Mouse (Mus musculus): ENCODE measurements around the gene Fance. TPM values are rescaled to one million over a fixed set of nuclear protein-coding genes. Genes with fewer than 3 reads are reported as not detected.
A peak's percentile ranks its signal among the peaks of the same experiment; 100 is the strongest.

Fance gene
- polyA plus RNA-seq, 1 experiment = 21.7 TPM

- Histone ChIP-seq H3K4me3 (replicated peaks; ENCODE audit: extremely low read depth, low read depth, low read length) (no peak overlapping the region), H3K4me1 (ENCODE audit: control insufficient read depth, insufficient read depth, low read length) (peaks cover 10% of the 10 kb centered on the region)
These were observed 34.1 kb upstream of the Fance start for GRCm38 (mm10) chr17:28279236-28279635.

GRCm38 (mm10) chr17:28279780-28280422 lies 33.4 kb upstream of the Fance start:
- Histone ChIP-seq H3K4me1 (ENCODE audit: control insufficient read depth, insufficient read depth, low read length) (peaks cover 10% of the 10 kb centered on the region), H3K4me3 (replicated peaks; ENCODE audit: extremely low read depth, low read depth, low read length) (no peak overlapping the region)
- TF ChIP-seq POLR2A (IDR thresholded peaks at IDR 0.05; ENCODE audit: borderline replicate concordance, extremely low read depth, low read depth, low read length) (no peak), CTCF (IDR thresholded peaks at IDR 0.05; ENCODE audit: insufficient read depth, low read length) (no peak)
- peak; percentile 65 for DNase-seq
- 61% methylated on average over 15 of the region's 15 CpGs for WGBS

More at GRCm38 (mm10) chr17:28279236-28279635, 34.1 kb upstream of the Fance start:
- DNase-seq = no peak
- TF ChIP-seq CTCF (IDR thresholded peaks at IDR 0.05; ENCODE audit: insufficient read depth, low read length) (no peak), POLR2A (IDR thresholded peaks at IDR 0.05; ENCODE audit: borderline replicate concordance, extremely low read depth, low read depth, low read length) (no peak)
- 52% methylated on average over 4 of the region's 4 CpGs for WGBS

GRCm38 (mm10) chr17:28280423-28280800 lies 32.9 kb upstream of the Fance start:
- no peak for DNase-seq
- H3K4me3 ChIP-seq (replicated peaks; ENCODE audit: extremely low read depth, low read depth, low read length) = no peak overlapping the region
- H3K4me1 ChIP-seq (ENCODE audit: control insufficient read depth, insufficient read depth, low read length) = peaks cover 10% of the 10 kb centered on the region
- TF ChIP-seq CTCF (IDR thresholded peaks at IDR 0.05; ENCODE audit: insufficient read depth, low read length) (no peak), POLR2A (IDR thresholded peaks at IDR 0.05; ENCODE audit: borderline replicate concordance, extremely low read depth, low read depth, low read length) (no peak)
- WGBS = 72% methylated on average over 7 of the region's 7 CpGs

GRCm38 (mm10) chr17:28280831-28281377 lies 32.4 kb upstream of the Fance start:
- TF ChIP-seq POLR2A (IDR thresholded peaks at IDR 0.05; ENCODE audit: borderline replicate concordance, extremely low read depth, low read depth, low read length) (no peak), CTCF (IDR thresholded peaks at IDR 0.05; ENCODE audit: insufficient read depth, low read length) (no peak)
- Histone ChIP-seq H3K4me3 (replicated peaks; ENCODE audit: extremely low read depth, low read depth, low read length) (no peak overlapping the region), H3K4me1 (ENCODE audit: control insufficient read depth, insufficient read depth, low read length) (peaks cover 10% of the 10 kb centered on the region)
- WGBS = 42% methylated on average over 5 of the region's 5 CpGs
- no peak for DNase-seq

GRCm38 (mm10) chr17:28281866-28282441 lies 31.4 kb upstream of the Fance start:
- DNase-seq = no peak

GRCm38 (mm10) chr17:28283199-28283598 lies 30.1 kb upstream of the Fance start:
- Histone ChIP-seq H3K4me1 (ENCODE audit: control insufficient read depth, insufficient read depth, low read length) (peaks cover 6% of the 10 kb centered on the region), H3K4me3 (replicated peaks; ENCODE audit: extremely low read depth, low read depth, low read length) (no peak overlapping the region)
- DNase-seq = no peak
- TF ChIP-seq POLR2A (IDR thresholded peaks at IDR 0.05; ENCODE audit: borderline replicate concordance, extremely low read depth, low read depth, low read length) (no peak), CTCF (IDR thresholded peaks at IDR 0.05; ENCODE audit: insufficient read depth, low read length) (no peak)
- WGBS = 76% methylated on average over 10 of the region's 10 CpGs

More at GRCm38 (mm10) chr17:28281866-28282441, 31.4 kb upstream of the Fance start:
- Histone ChIP-seq H3K4me1 (ENCODE audit: control insufficient read depth, insufficient read depth, low read length) (peaks cover 10% of the 10 kb centered on the region), H3K4me3 (replicated peaks; ENCODE audit: extremely low read depth, low read depth, low read length) (no peak overlapping the region)
- WGBS = 81% methylated on average over 7 of the region's 7 CpGs
- TF ChIP-seq CTCF (IDR thresholded peaks at IDR 0.05; ENCODE audit: insufficient read depth, low read length) (no peak), POLR2A (IDR thresholded peaks at IDR 0.05; ENCODE audit: borderline replicate concordance, extremely low read depth, low read depth, low read length) (no peak)

- no peaks in the 10 kb centered on the region for H3K4me1 ChIP-seq (ENCODE audit: control insufficient read depth, insufficient read depth, low read length)
- no peak overlapping the region for H3K4me3 ChIP-seq (replicated peaks; ENCODE audit: extremely low read depth, low read depth, low read length)
- TF ChIP-seq CTCF (IDR thresholded peaks at IDR 0.05; ENCODE audit: insufficient read depth, low read length) = no peak
- no peak for TF ChIP-seq POLR2A (IDR thresholded peaks at IDR 0.05; ENCODE audit: borderline replicate concordance, extremely low read depth, low read depth, low read length)
- 77% methylated on average over 10 of the region's 10 CpGs for WGBS
- DNase-seq = no peak
These were observed 27.2 kb upstream of the Fance start for GRCm38 (mm10) chr17:28286133-28286532.

- DNase-seq = no peak
- no peak for TF ChIP-seq CTCF (IDR thresholded peaks at IDR 0.05; ENCODE audit: insufficient read depth, low read length)
- no peak for TF ChIP-seq POLR2A (IDR thresholded peaks at IDR 0.05; ENCODE audit: borderline replicate concordance, extremely low read depth, low read depth, low read length)
- WGBS = 64% methylated on average over 5 of the region's 5 CpGs
- Histone ChIP-seq H3K4me3 (replicated peaks; ENCODE audit: extremely low read depth, low read depth, low read length) (no peak overlapping the region), H3K4me1 (ENCODE audit: control insufficient read depth, insufficient read depth, low read length) (no peaks in the 10 kb centered on the region)
These were observed 26.4 kb upstream of the Fance start for GRCm38 (mm10) chr17:28286964-28287363.

GRCm38 (mm10) chr17:28287578-28287977 lies 25.7 kb upstream of the Fance start:
- no peak for TF ChIP-seq POLR2A (IDR thresholded peaks at IDR 0.05; ENCODE audit: borderline replicate concordance, extremely low read depth, low read depth, low read length)
- no peak for TF ChIP-seq CTCF (IDR thresholded peaks at IDR 0.05; ENCODE audit: insufficient read depth, low read length)
- no peak for DNase-seq
- Histone ChIP-seq H3K4me3 (replicated peaks; ENCODE audit: extremely low read depth, low read depth, low read length) (no peak overlapping the region), H3K4me1 (ENCODE audit: control insufficient read depth, insufficient read depth, low read length) (no peaks in the 10 kb centered on the region)
- 53% methylated on average over 8 of the region's 8 CpGs for WGBS

- 45% methylated on average over 5 of the region's 5 CpGs for WGBS
- peak; percentile 24; the same call in 1 of the 2 replicates for TF ChIP-seq CTCF (IDR thresholded peaks at IDR 0.05; ENCODE audit: insufficient read depth, low read length)
- TF ChIP-seq POLR2A (IDR thresholded peaks at IDR 0.05; ENCODE audit: borderline replicate concordance, extremely low read depth, low read depth, low read length) = no peak
These were observed 25.3 kb upstream of the Fance start for GRCm38 (mm10) chr17:28287980-28288379.

More at GRCm38 (mm10) chr17:28287980-28288379, 25.3 kb upstream of the Fance start:
- H3K4me1 ChIP-seq (ENCODE audit: control insufficient read depth, insufficient read depth, low read length) = no peaks in the 10 kb centered on the region
- no peak overlapping the region for H3K4me3 ChIP-seq (replicated peaks; ENCODE audit: extremely low read depth, low read depth, low read length)
- no peak for DNase-seq
